Mouse (Mus musculus): ENCODE data around the gene Dnajc15.

Gene Dnajc15

DNA sequence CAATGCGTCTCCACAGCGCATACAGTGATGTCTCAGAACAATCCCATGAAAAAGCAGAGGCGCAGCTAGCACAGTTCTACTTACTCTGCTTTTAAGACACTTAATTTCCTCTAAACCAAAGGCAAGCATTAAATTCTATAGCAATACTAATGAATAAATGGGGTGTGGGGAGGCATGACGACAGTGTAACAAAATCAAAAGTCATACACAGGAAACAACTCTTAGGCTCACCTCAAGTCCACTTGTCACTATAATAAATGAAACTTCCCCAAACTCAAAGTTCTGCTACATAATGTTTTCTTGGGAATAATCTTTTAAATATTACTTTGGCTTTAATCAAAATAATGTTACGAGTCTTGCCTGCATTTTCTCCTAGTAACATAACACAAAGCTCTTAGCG is 10.4 kb downstream of the Dnajc15 start:
- in situ Hi-C loops (cut with MboI; ENCODE audit: low pct_unique_long_range_greater_than_20kb in 1 of 2, low sequenced_read_pairs in 2 of 2, unreplicated experiment in 1 of 2): no loop called here

DNA sequence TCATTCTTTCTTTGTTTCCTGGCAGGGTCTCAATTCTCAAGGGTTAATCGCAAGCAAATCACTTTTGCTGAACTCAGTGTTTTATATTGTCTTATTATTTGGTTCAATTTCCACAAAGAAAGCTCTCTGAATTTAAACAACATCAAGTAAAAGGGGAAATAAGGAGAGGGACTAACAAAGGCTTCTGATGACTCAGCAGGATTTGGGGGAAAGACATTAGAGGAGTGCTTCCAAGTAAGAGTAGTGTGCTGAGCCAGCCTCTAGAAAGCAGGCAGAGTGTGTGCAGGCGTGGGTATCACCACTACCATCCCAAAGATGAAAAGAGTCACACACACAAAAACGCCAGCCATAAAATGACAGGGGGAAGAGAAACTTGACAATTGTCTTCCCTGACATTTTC is 10.9 kb downstream of the Dnajc15 start:
- in situ Hi-C loops (cut with MboI; ENCODE audit: low pct_unique_long_range_greater_than_20kb in 1 of 2, low sequenced_read_pairs in 2 of 2, unreplicated experiment in 1 of 2): no loop called here

DNA sequence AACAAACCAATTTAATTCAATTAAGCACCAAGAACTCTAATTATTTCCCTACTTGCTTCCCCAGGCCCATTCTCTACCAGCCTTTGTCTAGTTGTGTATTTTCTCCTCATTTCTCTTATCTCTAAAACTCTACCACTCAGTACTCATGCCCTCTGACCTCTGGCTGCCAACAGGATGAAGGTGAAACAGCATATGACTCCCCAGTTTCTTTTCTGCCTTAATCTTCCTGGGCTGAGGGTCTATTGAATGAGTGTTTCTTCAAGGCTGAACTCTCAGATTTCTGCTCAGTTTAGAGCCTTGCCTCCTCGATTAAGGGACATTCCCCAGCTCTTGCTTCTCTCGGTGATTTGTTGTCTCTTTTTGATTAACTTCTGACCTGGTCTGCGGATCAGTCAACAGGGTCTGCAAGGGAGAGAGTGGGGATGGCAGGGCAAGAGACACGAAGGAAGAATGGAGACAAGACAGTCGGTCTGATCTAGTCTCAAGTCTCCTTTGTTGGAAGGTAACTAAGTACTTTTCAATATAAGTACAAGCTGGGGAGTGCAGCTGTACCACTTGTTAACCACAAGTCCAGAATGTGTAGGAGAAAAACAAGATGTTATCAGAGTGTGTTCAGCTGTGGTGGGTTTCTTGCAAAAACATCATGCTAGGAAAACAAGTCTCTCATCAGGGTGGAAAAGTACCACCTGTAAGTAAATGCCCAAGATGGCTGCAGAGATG is 13.9 kb downstream of the Dnajc15 start:
- in situ Hi-C loops (cut with MboI; ENCODE audit: low pct_unique_long_range_greater_than_20kb in 1 of 2, low sequenced_read_pairs in 2 of 2, unreplicated experiment in 1 of 2): no loop called here

DNA sequence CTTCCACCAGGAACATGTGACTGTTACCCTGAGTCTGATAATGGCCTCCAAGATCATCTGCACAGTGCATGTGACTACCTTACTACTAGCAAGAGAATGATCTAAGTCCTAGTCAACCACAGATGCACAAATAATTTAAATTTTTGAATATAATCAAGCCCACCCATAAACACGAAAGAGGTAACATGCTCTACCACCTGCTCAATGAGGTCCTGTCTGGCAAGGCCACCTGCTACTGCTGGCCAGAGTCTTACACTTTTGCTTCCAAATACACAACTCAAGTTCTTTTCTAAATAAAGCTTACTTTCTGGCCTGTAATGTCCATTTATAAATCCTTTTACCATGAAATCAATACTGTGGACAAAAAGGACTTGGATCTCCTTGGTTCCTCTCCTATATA is 15.0 kb downstream of the Dnajc15 start:
- in situ Hi-C loops (cut with MboI; ENCODE audit: low pct_unique_long_range_greater_than_20kb in 1 of 2, low sequenced_read_pairs in 2 of 2, unreplicated experiment in 1 of 2): no loop called here

- in situ Hi-C loops (cut with MboI; ENCODE audit: low pct_unique_long_range_greater_than_20kb in 1 of 2, low sequenced_read_pairs in 2 of 2, unreplicated experiment in 1 of 2): no loop called here
These were observed 21.0 kb downstream of the Dnajc15 start for GRCm38 (mm10) chr14:77853951-77854350.

DNA sequence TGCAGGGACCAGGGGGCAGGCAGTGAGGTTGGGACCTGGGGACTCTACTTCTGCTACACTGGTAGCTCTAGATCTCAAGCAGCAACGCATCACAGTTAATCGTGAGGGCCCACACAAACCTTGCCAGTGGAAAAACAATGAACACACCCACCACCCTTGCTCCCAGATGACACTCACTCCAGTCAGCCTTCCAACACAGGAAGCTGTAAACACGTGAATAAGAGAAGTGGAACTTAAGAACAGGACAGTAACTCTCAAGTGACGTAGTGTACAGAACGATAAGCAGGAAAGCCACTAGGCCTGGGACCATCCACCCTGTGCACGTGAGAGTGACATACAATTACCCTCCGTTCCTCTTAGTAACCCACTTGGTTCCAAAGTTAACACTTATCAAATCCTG is 25.1 kb downstream of the Dnajc15 start:
- in situ Hi-C loops (cut with MboI; ENCODE audit: low pct_unique_long_range_greater_than_20kb in 1 of 2, low sequenced_read_pairs in 2 of 2, unreplicated experiment in 1 of 2): no loop called here

DNA sequence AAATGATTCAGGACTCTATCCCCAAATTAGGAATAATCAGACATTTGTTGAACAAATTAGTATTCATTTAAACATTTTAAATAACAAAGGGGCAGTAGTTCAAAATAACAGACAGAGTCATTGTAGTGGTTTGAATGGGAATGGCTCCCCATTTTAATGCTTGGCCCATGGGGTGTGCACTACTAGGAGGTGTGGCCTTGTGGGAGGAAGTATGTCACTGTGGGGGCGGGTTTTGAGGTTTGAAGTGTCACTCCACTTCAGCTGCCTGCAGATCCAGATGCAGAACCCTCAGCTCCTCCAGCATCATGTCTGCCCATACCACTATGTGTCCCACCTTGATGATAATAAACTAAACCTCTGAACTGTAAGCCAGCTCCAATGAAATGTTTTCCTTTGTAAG is 26.6 kb downstream of the Dnajc15 start:
- in situ Hi-C loops (cut with MboI; ENCODE audit: low pct_unique_long_range_greater_than_20kb in 1 of 2, low sequenced_read_pairs in 2 of 2, unreplicated experiment in 1 of 2): no loop called here

- in situ Hi-C loops (cut with MboI; ENCODE audit: low pct_unique_long_range_greater_than_20kb in 1 of 2, low sequenced_read_pairs in 2 of 2, unreplicated experiment in 1 of 2): no loop called here
These were observed 28.7 kb downstream of the Dnajc15 start for GRCm38 (mm10) chr14:77846206-77846605.

DNA sequence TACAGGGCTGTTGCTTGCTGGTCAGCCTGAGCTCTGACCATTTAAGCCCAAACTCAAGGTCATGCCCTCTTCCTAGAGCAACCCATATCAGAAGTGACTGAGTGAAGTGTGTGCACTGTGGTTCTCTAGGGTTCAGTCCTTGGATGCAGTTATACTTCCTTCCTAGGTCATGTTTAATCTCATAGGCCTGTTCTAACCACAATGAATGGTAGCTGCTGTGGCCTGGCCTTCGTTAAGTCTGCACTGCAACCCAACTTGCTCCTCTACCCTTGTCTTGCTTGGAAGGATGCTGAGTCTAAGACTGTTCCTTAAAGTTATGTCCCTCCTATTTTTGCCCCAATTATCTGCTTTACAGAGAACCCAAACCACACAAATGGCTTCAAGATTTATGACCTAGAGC is 29.4 kb downstream of the Dnajc15 start:
- in situ Hi-C loops (cut with MboI; ENCODE audit: low pct_unique_long_range_greater_than_20kb in 1 of 2, low sequenced_read_pairs in 2 of 2, unreplicated experiment in 1 of 2): no loop called here

GRCm38 (mm10) chr14:77840574-77840973 is 34.4 kb downstream of the Dnajc15 start:
- in situ Hi-C loops (cut with MboI; ENCODE audit: low pct_unique_long_range_greater_than_20kb in 1 of 2, low sequenced_read_pairs in 2 of 2, unreplicated experiment in 1 of 2): no loop called here

- in situ Hi-C loops (cut with MboI; ENCODE audit: low pct_unique_long_range_greater_than_20kb in 1 of 2, low sequenced_read_pairs in 2 of 2, unreplicated experiment in 1 of 2): no loop called here
These were observed 34.8 kb downstream of the Dnajc15 start for GRCm38 (mm10) chr14:77840078-77840477.

DNA sequence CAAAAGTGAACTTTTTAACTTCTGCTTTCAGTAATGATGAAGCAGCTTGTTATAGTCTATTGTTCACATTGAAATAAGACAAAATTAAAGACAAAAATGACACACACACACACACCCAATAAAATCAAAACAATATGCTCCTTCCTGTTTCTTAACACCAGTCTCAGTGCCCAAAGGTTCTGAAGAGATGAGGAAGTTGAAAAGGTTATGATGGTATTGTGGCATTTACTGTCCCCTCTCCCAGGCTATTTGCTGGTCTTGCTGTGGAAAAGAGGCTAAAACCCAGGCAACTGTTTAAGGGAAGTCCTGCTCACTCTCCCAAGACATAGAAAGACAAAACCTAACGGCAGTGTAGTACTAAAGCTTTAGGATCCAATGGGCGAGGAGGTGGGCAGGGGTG is 38.1 kb downstream of the Dnajc15 start:
- in situ Hi-C loops (cut with MboI; ENCODE audit: low pct_unique_long_range_greater_than_20kb in 1 of 2, low sequenced_read_pairs in 2 of 2, unreplicated experiment in 1 of 2): no loop called here

DNA sequence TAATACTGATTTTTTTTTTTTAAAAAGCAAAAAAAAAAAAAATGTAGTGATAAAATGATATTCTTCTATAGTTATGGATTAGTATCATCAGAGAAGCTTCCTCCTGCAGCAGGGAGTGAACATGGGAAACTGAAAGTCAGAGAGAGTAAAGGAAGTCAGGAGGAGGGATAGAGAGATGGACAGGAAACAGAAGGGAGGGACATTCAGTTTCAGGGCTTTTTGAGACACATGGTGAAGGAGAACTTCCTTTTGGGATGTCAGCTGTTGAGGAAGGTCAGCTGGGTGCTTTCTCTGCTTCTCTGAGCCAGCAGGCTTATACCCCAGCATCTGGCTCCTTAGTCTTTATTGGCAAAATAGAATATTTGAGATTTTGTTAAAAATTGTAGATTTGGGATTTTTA is 42.6 kb downstream of the Dnajc15 start:
- in situ Hi-C loops (cut with MboI; ENCODE audit: low pct_unique_long_range_greater_than_20kb in 1 of 2, low sequenced_read_pairs in 2 of 2, unreplicated experiment in 1 of 2): no loop called here

- in situ Hi-C loops (cut with MboI; ENCODE audit: low pct_unique_long_range_greater_than_20kb in 1 of 2, low sequenced_read_pairs in 2 of 2, unreplicated experiment in 1 of 2): no loop called here
These were observed 43.0 kb downstream of the Dnajc15 start for GRCm38 (mm10) chr14:77831936-77832335.

DNA sequence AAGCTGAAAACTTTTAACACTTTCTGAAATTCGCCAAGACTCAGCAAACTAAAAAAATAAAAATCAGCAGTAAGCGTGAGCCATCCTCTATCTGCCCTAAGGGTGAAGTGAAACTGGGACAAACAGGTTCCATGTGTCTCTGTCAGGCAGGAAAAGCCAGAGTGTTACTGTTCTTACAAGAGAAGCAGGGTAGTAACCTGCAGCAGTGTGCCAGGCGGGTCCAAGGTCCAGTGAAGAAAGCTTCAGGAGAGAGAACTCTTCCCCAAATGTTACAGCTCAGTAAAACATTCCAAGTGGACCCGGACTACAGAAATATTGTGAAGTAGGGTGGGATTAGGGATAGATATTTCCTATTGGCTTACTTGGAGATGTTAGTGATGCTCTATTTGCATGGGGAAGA is 45.3 kb downstream of the Dnajc15 start:
- in situ Hi-C loops (cut with MboI; ENCODE audit: low pct_unique_long_range_greater_than_20kb in 1 of 2, low sequenced_read_pairs in 2 of 2, unreplicated experiment in 1 of 2): no loop called here

DNA sequence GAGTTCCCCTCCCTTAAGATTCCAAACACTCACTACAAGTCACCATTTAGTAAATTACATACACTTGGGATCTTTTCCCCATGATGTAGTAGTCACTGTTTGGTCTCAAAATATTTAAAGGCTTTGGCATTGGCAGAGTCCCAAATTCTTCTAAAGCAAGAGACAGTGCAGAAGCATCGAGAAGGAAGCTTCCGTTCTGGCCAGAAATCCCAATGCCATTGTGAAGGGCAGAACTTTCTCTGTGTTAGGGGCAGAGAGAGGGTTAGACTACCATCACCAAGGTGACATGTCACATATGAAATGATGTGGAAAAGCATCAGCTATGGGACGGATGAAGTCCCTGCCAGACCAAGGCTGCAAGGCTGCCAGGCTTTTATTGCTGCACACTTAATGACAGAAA is 49.0 kb downstream of the Dnajc15 start:
- in situ Hi-C loops (cut with MboI; ENCODE audit: low pct_unique_long_range_greater_than_20kb in 1 of 2, low sequenced_read_pairs in 2 of 2, unreplicated experiment in 1 of 2): no loop called here

- in situ Hi-C loops (cut with MboI; ENCODE audit: low pct_unique_long_range_greater_than_20kb in 1 of 2, low sequenced_read_pairs in 2 of 2, unreplicated experiment in 1 of 2): no loop called here
These were observed 49.8 kb downstream of the Dnajc15 start for GRCm38 (mm10) chr14:77825121-77825520.

GRCm38 (mm10) chr14:77819841-77820240 is 55.1 kb downstream of the Dnajc15 start:
- in situ Hi-C loops (cut with MboI; ENCODE audit: low pct_unique_long_range_greater_than_20kb in 1 of 2, low sequenced_read_pairs in 2 of 2, unreplicated experiment in 1 of 2): no loop called here

GRCm38 (mm10) chr14:77817561-77817960 is 57.4 kb downstream of the Dnajc15 start:
- in situ Hi-C loops (cut with MboI; ENCODE audit: low pct_unique_long_range_greater_than_20kb in 1 of 2, low sequenced_read_pairs in 2 of 2, unreplicated experiment in 1 of 2): no loop called here

GRCm38 (mm10) chr14:77814935-77815334 is 60.0 kb downstream of the Dnajc15 start:
- in situ Hi-C loops (cut with MboI; ENCODE audit: low pct_unique_long_range_greater_than_20kb in 1 of 2, low sequenced_read_pairs in 2 of 2, unreplicated experiment in 1 of 2): no loop called here

DNA sequence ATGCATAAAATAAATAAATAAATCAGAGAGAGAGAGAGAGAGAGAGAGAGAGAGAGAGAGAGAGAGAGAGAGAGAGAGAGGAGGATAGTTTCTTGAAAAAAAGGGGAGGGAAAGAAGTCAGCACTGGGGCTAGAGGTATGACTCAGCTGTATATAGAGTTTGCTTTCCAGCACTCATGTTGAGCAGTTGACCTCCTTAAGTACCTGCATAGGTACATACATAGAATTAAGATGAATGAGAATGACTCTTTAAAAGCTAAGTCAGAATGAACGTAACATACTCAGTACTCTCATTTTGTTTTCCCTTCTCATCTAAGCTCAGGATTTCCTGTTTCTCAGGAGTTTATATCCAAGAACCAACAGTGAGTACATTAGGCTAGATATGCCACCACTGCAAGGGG is 62.0 kb downstream of the Dnajc15 start:
- in situ Hi-C loops (cut with MboI; ENCODE audit: low pct_unique_long_range_greater_than_20kb in 1 of 2, low sequenced_read_pairs in 2 of 2, unreplicated experiment in 1 of 2): no loop called here

Measured in mouse embryonic stem cell (cell line).